Mouse (Mus musculus) spleen, adult 2 months (tissue): ENCODE results near the gene Tceal3. TPM values are rescaled to one million over a fixed set of nuclear protein-coding genes. Genes with fewer than 3 reads are reported as not detected.
"Not testable (repeated sequence)": the region's sequence is repeated elsewhere in the genome, so short reads cannot be mapped to it uniquely, and the experiment has no call there.

Source experiments
- DNase-seq, 2 experiments: peaks; one replicate each; pipeline versions ENCODE4 v3.0.0 to v3.0.0-alpha.2; 2012 to 2021; ENCODE audit warnings: low spot score in 2 of 2, low read depth in 1 of 2
- H3K27ac ChIP-seq: fragments of 200-500 bp; 2 replicates; pipeline ENCODE4 v1.5.1; 2012; ENCODE audit warnings: low read length, inconsistent platforms; ENCODE audit not compliant: insufficient read depth
- H3K27me3 ChIP-seq: fragments of 200-500 bp; 2 replicates; pipeline ENCODE4 v1.6.1; 2012; ENCODE audit warnings: mild to moderate bottlenecking, moderate library complexity, low read length, inconsistent platforms; ENCODE audit not compliant: control insufficient read depth, insufficient read depth
- H3K36me3 ChIP-seq: fragments of 200-500 bp; 2 replicates; pipeline ENCODE4 v1.6.1; 2012; ENCODE audit warnings: mild to moderate bottlenecking, low read length, inconsistent platforms; ENCODE audit not compliant: control insufficient read depth, insufficient read depth
- H3K4me1 ChIP-seq: fragments of 200-500 bp; 2 replicates; pipeline ENCODE4 v1.6.1; 2011; ENCODE audit warnings: inconsistent platforms; ENCODE audit not compliant: control insufficient read depth, insufficient read depth, insufficient read length
- H3K4me3 ChIP-seq: fragments of 200-500 bp; 2 replicates; pipeline ENCODE4 v1.5.1; 2011; ENCODE audit warnings: mild to moderate bottlenecking, inconsistent platforms; ENCODE audit not compliant: insufficient read depth, insufficient read length; ENCODE audit errors: extremely low read depth
- CTCF ChIP-seq: fragments of 200-500 bp; IDR thresholded peaks from 2 replicates; pipeline ENCODE4 v1.5.1; 2011; ENCODE audit warnings: mild to moderate bottlenecking, inconsistent platforms; ENCODE audit not compliant: insufficient read depth, insufficient read length, insufficient replicate concordance; ENCODE audit errors: extremely low read depth
- POLR2A ChIP-seq: fragments of 200-500 bp; IDR thresholded peaks from 2 replicates; pipeline ENCODE4 v1.6.1; 2011; ENCODE audit warnings: low read depth, low read length, inconsistent platforms
- WGBS: fragments of 180-500 bp; shearing (Covaris S2); methylation state at CpG from one replicate; pipeline ENCODE4 v1.1.7; 2018; 5-methylcytosine and 5-hydroxymethylcytosine counted together
- polyA plus RNA-seq: library from polyadenylated mRNA; depleted of rRNA; stranded (reverse); fragments of >200 nt; gene quantifications from 2 replicates; pipeline ENCODE4 v1.2.3, GENCODE M21; 2012; rRNA removed

The Tceal3 gene
- 1.1 and 1.3 TPM in 2 replicates for polyA plus RNA-seq

DNA sequence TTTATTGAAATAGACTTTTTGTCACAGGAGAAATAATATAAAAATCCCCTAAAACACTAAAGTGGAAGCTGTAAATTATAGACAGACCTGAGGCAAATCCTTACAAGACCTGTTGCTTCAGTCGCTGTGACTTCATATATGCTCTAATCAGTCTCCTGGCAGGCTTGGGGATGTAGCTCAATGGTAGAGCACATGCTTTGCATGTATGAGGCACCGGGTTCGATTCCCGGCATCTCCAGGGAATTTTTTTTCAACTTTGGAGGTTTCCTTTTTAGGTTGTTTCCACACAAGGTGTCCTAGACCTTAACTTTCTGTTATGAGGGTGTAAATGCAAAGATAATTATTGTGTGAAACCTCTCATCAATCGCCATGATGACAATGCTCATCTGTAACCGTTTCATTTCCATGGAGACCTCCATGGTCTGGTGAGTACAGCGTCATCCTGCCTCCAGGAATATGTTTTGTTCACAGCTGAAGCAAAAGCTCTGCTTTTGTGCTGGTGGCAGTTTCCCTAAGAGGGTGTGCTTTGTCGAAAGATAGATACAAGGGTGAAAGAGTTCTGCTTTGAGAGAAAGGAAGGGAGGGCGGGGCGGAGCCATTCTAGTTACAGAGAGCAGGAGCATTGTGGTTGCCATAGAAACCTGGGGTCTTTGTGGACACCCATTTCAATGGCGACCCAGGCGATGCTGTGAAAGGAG, at the start of gene Tceal3:
Gene Tceal3, plus strand, starts transcription at position 644 of the 698 bp plus-strand sequence.
- H3K4me1 ChIP-seq = no peaks in the 10 kb centered on the region
- no peak within 1 kb of the TSS for H3K27ac ChIP-seq
- WGBS = 61% methylated on average over 12 of the region's 12 CpGs
- TF ChIP-seq CTCF (no peak), POLR2A (no peak)
- H3K36me3 ChIP-seq = no peaks in the 10 kb centered on the region
- no peaks in the 10 kb centered on the region for H3K27me3 ChIP-seq
- no peak within 1 kb of the TSS for H3K4me3 ChIP-seq
- no peak for DNase-seq

DNA sequence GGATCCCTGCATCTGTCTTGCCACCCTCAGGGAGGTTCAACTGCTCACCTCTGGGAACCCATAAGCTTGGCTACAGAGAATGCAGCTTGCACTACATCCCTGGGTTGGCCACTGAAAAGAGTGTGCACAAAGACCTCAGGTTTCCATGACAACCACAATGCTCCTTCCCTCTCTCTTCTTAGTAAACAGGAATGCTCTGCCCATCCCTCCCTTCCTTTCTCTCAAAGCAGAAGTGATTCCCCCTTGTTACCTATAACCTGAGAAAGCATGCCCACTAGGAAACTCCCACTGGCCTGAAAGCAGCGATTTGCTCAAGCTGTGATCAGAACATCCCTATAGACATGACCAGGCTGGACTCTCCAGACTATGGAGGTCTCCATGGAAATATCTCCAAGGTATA, 46.7 kb upstream of the Tceal3 start, which contains the start of gene Kir3dl2:
Gene Kir3dl2, minus strand, starts transcription at position 101 of the 400 bp plus-strand sequence.
- 57% methylated on average over 1 of the region's 1 CpGs for WGBS
- not testable (repeated sequence) for DNase-seq, H3K4me1 ChIP-seq, H3K36me3 ChIP-seq, H3K27ac ChIP-seq, H3K4me3 ChIP-seq, H3K27me3 ChIP-seq

DNA sequence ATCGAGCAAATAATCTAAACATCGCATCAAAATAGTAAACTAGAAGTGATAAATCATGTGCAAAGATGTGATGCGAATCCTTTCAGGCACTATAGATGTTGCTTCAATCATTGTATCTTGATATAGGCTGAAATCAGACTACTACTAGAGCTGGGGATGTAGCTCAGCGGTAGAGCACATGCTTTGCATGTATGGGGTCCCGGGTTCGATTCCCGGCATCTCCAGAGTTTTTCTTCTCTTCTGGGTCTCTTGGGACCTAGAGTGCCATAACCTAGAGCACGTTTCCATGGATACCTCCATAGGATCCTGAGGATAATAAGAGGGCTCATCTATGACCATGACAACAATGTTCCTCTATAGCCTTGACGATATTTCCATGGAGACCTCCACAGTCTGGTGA, 21.5 kb upstream of the Tceal3 start:
- H3K27me3 ChIP-seq, H3K27ac ChIP-seq, DNase-seq, H3K4me3 ChIP-seq, H3K4me1 ChIP-seq, H3K36me3 ChIP-seq: not testable (repeated sequence)
- WGBS = 89% methylated on average over 9 of the region's 9 CpGs

DNA sequence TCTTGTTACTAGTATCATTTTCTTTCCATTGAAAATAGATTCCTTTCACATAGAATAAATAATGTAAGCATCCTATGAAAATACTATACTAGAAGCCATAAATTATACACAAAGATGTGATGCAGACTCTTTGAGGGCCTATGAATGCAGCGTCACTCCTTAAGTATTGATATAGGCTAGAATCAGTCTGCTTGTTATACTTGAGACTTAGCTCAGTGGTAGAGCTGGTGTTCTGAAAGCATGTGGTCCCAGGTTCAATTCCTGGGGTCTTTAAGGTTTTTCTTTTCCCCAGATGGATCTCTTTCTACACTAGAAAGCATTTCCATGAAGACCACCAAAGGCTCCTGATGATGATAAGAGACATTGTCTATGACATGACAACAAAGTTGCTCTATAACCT, 6.0 kb upstream of the Tceal3 start:
- WGBS = 89% methylated on average over 1 of the region's 1 CpGs
- TF ChIP-seq POLR2A = no peak

DNA sequence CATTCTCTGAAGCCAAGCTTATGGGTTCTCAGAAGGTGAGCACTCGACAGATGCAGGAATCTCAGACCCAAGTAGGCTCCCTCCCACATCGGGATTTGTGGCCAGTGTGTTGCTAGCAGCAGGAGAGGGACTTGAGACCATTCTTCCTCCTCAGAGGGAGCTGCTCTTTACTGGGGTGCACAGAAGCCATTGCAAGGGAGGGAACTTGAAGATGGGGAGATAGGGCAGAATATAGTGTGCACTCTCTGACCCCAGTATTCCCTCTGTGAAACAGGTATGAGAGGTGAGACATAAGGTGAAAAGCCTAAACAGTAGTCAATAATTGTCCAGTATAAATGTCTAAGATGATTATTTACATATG, 235 bp downstream of the Tceal3 start:
- DNase-seq = no peak
- no peaks in the 10 kb centered on the region for H3K4me1 ChIP-seq
- H3K36me3 ChIP-seq = no peaks in the 10 kb centered on the region
- WGBS = 26% methylated on average over 2 of the region's 2 CpGs
- H3K27me3 ChIP-seq = no peaks in the 10 kb centered on the region
- H3K4me3 ChIP-seq = no peak overlapping the region
- H3K27ac ChIP-seq = no peak overlapping the region
- no peak for TF ChIP-seq POLR2A
- no peak for TF ChIP-seq CTCF

More for the DNA sequence above, 6.0 kb upstream of the Tceal3 start:
- DNase-seq = no peak
- Histone ChIP-seq H3K27ac (no peak overlapping the region), H3K36me3 (no peaks in the 10 kb centered on the region), H3K4me1 (no peaks in the 10 kb centered on the region), H3K27me3 (no peaks in the 10 kb centered on the region), H3K4me3 (no peak overlapping the region)

DNA sequence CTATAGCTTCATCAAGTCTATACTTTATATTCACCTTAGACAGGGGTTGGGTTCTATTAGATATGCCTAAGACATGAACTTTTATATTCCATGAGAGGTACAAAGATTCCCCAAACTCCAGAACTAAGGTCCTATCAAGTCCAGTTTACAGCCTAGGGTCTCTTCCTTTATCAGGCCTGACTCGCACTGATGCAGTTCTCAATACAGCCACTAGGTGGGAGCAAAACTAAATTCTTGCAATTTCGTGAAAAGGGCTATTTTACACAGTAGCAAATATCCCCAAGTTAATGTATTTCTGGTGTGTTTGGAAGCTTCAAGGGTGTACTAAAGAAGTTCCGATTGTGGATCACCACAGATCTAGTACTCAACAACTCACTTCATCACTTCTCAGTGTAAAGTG, 8.8 kb downstream of the Tceal3 start:
- 18% methylated on average over 3 of the region's 3 CpGs for WGBS
- peak in 1 of 2 experiments; percentile 4 for DNase-seq
- no peak for TF ChIP-seq CTCF
- TF ChIP-seq POLR2A = no peak

DNA sequence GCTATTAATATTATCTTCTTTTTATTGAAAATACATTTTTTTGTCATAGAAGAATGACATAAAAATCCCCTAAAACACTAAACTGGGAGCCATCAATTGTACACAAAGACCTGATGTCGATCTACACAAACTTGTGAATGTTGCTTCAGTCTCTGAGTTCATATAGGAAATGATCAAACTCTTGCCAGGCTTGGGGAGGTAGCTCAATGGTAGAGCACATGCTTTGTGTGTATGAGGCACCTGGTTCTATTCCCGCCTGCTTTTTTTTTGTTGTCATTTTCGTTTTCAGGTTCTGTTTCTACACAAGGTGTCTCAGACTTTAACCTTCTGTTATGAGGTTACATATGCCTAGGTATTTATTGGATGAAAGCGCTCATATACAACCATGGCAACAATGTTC, 16.3 kb downstream of the Tceal3 start:
- no peak for DNase-seq
- Histone ChIP-seq H3K27ac (no peak overlapping the region), H3K4me3 (no peak overlapping the region), H3K36me3 (no peaks in the 10 kb centered on the region), H3K27me3 (no peaks in the 10 kb centered on the region), H3K4me1 (no peaks in the 10 kb centered on the region)
- TF ChIP-seq CTCF (no peak), POLR2A (no peak)
- WGBS = 83% methylated on average over 4 of the region's 4 CpGs

More for the DNA sequence above, 8.8 kb downstream of the Tceal3 start:
- Histone ChIP-seq H3K27me3 (no peaks in the 10 kb centered on the region), H3K27ac (no peak overlapping the region), H3K36me3 (no peaks in the 10 kb centered on the region), H3K4me3 (no peak overlapping the region), H3K4me1 (no peaks in the 10 kb centered on the region)

DNA sequence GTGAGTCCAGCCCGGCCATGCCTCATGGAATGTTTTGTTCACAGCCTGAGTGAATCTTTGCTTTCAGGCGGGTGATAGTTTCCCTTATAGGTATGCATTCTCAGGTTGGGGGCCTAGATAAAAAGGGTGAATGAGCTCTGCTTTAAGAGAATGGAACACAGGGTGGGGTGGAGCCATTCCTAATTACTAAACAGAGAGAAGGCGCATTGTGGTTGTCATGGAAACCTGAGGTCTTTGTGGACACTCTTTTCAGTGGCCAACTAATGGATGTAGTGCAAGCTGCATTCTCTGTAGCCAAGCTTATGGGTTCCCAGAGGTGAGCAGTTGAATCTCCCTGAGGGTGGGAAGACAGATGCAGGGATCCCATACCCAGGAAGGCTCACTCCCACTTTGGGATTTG, 16.8 kb downstream of the Tceal3 start:
- Histone ChIP-seq H3K36me3 (no peaks in the 10 kb centered on the region), H3K4me3 (no peak overlapping the region), H3K27me3 (no peaks in the 10 kb centered on the region), H3K27ac (no peak overlapping the region), H3K4me1 (no peaks in the 10 kb centered on the region)
- WGBS = 85% methylated on average over 3 of the region's 3 CpGs
- DNase-seq = no peak
- no peak for TF ChIP-seq CTCF
- TF ChIP-seq POLR2A = no peak
